Mouse (Mus musculus) naive thymus-derived CD4-positive, alpha-beta T cell, adult 5 months (primary cell): Measurements from ENCODE around the gene Arl6. TPM values are rescaled to one million over a fixed set of nuclear protein-coding genes. Genes with fewer than 3 reads are reported as not detected.

ENCODE experiments used
- polyA plus RNA-seq: library from polyadenylated mRNA; unstranded; fragments of 100-300 nt; shearing (Covaris generic); gene quantifications from one replicate; pipeline ENCODE4 v1.2.1, GENCODE M21; 2017

Arl6 gene
- 0.61 TPM for polyA plus RNA-seq

GRCm38 (mm10) chr16:59639102-59639691 lies at the start of gene Arl6:
Arl6 (minus strand) TSS chr16:59639391.

GRCm38 (mm10) chr16:59600311-59601251 lies 38.6 kb downstream of the Arl6 start, which contains the start of gene Crybg3:
Crybg3 (minus strand) TSS chr16:59600979.

Other genes with a start within 250 kb of the Arl6 start
- gene Gabrr3, start 232.1 kb downstream of the Arl6 start, polyA plus RNA-seq = not detected
- 49.0 TPM for gene Riox2, start 167.6 kb downstream of the Arl6 start, polyA plus RNA-seq
- 2.6 TPM for gene Crybg3, start 38.4 kb downstream of the Arl6 start, polyA plus RNA-seq